Mouse (Mus musculus): ENCODE results near the gene Lpin1.
A peak's percentile ranks its signal among the peaks of the same experiment; 100 is the strongest.

The Lpin1 gene

DNA sequence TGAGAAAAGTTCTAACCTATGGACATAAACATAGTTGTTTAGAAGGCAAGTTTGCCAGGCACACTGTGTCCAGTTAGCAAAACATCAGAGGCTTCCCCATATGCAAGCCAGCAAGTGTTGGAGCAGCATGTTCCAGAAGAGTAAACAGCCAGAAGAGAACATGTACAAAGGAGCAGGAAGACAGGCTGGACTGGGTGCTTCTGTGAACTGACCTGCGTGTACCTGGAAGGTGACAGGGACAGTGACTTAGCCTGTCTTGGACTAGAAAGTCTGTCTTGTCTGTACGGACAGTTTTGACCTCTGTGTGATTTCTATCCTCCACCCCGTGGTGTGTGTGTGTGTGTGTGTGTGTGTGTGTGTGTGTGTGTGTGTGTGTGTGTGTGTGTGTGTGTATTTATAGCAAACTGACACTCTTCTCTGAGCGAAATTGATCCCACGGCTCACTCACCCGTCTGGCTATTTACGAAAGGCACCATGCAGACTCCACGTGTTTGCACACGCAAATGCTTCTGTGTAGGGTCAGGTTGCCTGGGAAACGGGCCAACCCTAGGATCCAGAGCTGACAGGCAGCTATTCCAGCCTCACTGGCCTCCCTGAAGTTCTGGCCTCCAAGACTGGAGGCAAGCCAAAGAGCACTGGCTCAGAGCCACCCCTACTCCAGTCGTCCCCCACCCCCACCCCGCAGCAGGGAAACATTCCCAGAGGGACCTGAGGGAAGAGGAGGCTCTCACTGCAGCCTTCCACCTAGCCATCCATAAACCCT is 7.9 kb upstream of the Lpin1 start:
- peak; percentile 83 to 87 for DNase-seq

GRCm38 (mm10) chr12:16615738-16616137 is 5.0 kb upstream of the Lpin1 start:
- DNase-seq = no peak

GRCm38 (mm10) chr12:16614556-16614955 is 3.8 kb upstream of the Lpin1 start:
- DNase-seq = no peak

DNA sequence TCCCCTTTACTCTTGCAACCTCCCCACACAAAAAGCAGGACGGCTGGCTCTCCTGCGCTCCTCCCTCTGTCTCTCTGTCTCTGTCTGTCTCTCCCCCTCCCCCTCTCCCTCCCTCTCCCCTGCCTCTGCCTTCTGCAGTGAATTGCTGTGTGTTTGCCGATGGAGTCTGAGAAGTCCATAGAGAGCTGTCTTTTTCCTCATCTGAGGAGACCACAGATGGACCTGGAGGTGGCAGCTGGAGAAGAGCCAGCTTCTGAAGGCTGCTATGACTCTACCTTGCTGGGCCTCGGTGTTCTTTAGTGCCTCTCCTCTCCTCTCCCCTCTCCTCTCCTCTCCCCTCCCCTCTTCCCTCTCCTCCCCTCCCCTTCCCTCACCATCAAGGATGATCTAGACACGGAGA is 5.1 kb downstream of the Lpin1 start:
- DNase-seq = no peak

DNA sequence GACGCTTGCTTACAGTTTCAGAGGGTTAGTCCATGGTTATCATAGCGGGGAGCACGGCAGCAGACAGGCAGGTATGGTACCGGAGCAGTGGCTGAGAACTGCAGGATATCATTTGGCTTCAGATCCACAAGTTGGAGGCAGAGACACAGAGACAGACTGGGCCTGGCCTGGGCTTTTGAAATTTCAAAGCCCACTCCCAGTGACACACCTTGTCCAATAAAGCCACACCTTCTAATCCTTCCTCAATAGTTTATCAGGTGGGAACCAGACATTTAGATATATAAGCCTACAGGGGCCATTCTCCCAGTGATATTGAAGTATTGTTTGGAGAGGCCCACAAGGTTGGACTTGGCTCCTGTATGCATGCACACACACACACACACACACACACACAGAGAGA is 8.5 kb downstream of the Lpin1 start:
- DNase-seq = no peak

DNA sequence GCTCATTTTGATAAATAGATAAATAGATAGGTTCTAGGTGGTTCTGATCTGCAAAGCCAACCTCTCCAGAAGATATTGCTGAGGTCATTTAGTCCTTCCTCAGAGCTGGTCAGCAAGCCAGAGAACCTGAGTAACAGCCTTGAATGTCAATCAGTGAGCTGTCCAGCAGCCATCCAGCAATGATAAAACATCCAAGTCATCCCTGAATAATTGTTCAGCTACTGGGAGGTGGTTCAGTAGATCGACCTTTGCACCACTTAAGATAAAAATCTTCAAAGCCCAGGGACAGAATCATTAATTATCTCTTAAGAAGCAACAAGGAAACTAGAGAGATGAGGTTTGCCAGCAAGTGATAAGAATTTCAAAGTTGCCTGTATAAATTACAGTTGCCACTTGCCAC is 10.4 kb downstream of the Lpin1 start:
- DNase-seq = no peak

DNA sequence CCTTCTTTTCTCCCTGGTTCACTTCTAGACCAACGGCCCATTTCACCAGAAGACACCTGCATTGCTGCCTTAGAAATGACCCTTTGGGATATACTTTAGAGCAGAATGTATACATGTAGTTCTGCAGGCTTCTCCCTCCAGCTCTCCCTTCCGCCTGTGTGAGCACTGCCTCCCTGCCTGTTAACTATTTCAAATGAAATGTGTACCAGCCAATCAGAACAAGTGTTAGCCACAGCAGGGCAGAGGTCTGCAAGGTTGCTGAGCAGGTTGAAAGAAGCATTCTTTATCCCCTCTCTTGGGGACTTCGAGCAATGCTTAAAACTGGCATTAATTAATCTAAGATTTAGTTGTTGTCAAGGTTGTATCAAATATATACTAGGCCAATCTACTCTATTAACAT is 11.4 kb downstream of the Lpin1 start:
- no peak for DNase-seq

- DNase-seq = no peak
Measured at GRCm38 (mm10) chr12:16593761-16594160, 17.0 kb downstream of the Lpin1 start.

- no peak for DNase-seq
Measured at GRCm38 (mm10) chr12:16593014-16593413, 17.8 kb downstream of the Lpin1 start.

DNA sequence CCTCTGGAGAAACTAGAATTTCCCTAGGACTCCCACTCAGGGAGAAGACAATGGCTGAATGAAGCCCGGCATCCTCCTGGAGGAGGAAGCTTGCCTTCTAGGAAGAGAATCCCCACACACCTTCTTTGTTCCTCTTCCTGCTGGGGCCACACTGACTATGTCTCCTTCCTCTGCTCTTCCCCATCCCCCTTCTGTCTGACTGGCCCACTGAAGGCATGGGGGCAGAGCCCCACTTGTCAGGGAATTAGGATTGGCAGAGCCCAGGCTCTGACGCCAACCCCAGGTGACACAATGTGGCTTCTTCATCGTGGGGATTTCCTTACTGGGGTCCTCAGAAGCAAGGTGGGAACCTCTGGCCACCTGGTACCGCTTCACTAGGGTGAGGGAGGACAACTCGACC is 18.3 kb downstream of the Lpin1 start:
- DNase-seq = no peak

DNA sequence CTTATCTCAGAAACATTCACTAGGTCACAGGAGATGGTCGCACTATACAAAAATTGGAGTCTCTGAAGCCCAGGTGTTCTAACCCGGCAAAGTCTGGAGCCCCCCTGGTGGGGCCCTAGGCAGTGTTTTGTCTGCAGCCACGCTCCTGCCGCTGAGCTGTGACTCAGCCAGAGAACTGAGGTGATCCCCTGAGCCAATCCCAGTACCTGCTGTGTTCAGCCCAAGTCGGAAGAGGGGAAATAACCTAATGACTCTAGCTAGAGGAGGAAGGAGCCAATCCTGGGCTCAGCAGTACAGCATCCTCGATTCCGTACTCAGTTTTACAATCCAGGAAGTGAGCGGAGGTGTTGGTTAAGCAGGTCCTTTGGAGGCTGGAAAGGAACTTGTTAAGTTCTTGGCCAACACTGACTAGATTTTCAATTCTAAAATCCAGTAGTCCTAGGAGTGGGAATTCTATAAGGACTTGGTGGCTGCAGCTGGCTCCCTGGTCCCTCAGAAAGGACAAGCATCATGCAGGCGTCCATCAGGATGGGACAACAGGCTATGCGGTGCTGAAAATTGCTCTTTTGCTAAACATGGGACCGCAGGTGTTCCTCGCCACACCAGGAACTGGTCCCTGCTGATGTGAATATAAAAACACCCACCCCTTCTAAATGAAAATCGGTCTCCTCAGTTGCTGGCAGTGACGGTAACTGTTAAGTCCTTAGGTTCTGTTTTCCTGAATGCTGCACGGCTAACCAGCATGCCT is 19.1 kb downstream of the Lpin1 start:
- peak; percentile 90 to 93 for DNase-seq

DNA sequence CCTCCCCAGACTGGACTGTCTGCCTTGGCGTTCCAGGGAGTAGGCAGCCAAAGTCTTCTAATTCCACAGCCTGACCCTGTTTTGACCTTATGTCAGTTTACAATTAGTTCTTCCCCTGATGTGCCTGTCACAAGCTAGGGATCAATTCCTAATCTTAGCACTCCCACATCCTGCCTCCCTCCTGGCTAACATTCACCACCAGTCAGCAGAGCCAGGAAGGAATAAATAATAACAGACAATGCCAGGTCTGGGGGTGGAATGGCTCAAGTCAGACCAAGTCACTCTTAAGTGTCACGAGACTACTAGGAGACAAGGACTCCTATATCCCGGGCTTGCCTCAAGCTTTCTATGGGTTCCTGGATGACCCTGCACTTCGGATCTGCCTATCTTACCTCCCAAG is 20.8 kb downstream of the Lpin1 start:
- DNase-seq = peak; percentile 20 to 45

DNA sequence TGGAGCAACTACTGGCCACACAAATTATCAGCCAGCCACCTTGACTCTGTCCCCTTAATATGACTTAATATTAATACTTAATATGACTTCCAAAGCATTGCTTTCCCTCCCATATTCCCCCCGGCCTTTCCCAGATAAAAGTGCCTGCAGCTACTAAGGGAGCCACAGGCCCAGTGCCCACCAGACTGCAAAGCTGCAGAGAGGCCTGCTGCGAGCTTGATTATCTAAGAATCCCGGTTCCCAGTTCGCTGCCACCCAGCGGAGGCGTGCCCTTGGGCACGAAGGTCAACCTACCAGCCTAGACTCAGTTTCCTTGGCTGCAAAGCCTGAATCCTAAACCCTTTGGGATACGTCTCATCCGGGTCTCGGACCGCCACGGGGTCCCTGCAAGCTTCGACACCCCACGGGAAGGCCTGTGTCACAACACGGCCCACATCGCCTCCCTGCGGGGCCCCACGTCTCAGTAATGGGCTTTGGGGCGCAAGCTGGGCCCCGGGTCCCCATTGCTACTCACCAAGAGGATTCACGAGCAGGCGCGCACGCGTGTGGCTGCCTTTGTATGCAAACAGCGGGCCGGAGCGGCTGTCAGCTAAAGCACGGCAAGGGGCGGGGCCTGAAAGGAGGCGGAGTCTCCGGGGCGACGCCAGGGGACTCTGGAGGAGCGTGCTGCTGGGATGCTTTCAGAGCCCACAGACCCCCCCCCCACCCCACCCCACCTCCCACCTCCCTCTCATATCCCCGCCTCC is 21.4 kb downstream of the Lpin1 start:
- peak; percentile 97 for DNase-seq

GRCm38 (mm10) chr12:16588396-16589042 is 22.2 kb downstream of the Lpin1 start:
- DNase-seq = peak; percentile 20 to 28

- DNase-seq = no peak
Measured at GRCm38 (mm10) chr12:16587767-16588166, 23.0 kb downstream of the Lpin1 start.

GRCm38 (mm10) chr12:16587111-16587510 is 23.7 kb downstream of the Lpin1 start:
- no peak for DNase-seq

GRCm38 (mm10) chr12:16584964-16585363 is 25.8 kb downstream of the Lpin1 start:
- DNase-seq = no peak

GRCm38 (mm10) chr12:16584035-16584682 is 26.6 kb downstream of the Lpin1 start:
- no peak for DNase-seq

DNA sequence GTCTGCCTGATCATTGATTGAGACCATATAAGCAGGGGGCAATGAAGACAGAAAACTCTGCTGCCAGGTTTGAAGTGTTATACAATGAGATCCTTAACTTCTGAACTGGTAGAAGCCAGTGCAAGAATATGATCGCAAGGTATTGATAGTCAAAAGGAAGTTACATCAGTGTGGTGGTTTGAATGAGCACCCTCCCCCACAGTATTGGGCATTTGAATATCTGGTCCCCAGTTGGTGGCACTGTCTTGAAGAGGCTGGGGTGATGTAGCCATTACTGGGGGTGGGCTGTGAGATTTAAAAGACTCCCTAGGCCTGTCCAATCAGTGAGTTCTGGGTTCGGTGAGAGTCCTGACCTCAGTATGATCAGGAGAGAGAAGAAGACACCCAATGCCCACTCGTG is 27.5 kb downstream of the Lpin1 start:
- no peak for DNase-seq

GRCm38 (mm10) chr12:16580306-16580705 is 30.5 kb downstream of the Lpin1 start:
- DNase-seq = no peak

- DNase-seq = peak; percentile 29 to 40
Measured at GRCm38 (mm10) chr12:16577665-16578233, 33.0 kb downstream of the Lpin1 start.

DNA sequence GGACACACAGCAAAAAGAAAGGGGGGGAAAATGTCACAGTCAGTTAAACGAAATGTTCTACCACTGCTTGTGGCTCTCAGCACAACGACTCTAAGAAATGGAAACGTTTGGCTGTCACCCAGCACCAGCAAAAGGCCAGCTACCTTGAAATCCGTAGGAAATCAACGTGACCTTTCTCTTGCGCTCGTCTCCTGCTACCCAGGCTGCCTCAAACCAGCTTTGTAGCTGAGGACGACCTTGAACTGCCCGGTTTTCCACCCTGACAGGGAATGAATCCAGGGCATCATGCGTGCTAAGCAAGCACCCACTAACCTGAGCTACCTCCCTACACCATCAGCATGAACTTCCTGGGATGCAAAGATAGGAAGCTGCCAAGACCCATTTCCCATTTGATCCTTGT is 39.5 kb downstream of the Lpin1 start:
- no peak for DNase-seq

Data from kidney, postnatal 4 days (tissue).